Mouse (Mus musculus) adrenal gland, adult 8-10 months (tissue): ENCODE results near the gene Dhfr. TPM values are rescaled to one million over a fixed set of nuclear protein-coding genes. Genes with fewer than 3 reads are reported as not detected.
"Not testable (repeated sequence)": the region's sequence is repeated elsewhere in the genome, so short reads cannot be mapped to it uniquely, and the experiment has no call there.

Experiments
- DNase-seq: peaks from one replicate; pipeline ENCODE4 v3.0.0; 2022
- total RNA-seq, 4 experiments: library from RNA; stranded (reverse); gene quantifications; 2 replicates each; pipeline ENCODE4 v1.2.4; 2022

The Dhfr gene
- 1 to 10 TPM; 3.3 to 3.6 (median 3.4) TPM for total RNA-seq

- peak; percentile 95 for DNase-seq
Measured at GRCm38 (mm10) chr13:92354456-92355271, at the start of gene Dhfr, which contains the start of gene Msh3. Dhfr (plus strand) TSS chr13:92354726. Msh3 (minus strand) TSS chr13:92355003.

GRCm38 (mm10) chr13:92305680-92306079, 48.8 kb upstream of the Dhfr start, which contains the start of gene Gm20379:
Gm20379 (plus strand) TSS chr13:92305980.
- DNase-seq = no peak

DNA sequence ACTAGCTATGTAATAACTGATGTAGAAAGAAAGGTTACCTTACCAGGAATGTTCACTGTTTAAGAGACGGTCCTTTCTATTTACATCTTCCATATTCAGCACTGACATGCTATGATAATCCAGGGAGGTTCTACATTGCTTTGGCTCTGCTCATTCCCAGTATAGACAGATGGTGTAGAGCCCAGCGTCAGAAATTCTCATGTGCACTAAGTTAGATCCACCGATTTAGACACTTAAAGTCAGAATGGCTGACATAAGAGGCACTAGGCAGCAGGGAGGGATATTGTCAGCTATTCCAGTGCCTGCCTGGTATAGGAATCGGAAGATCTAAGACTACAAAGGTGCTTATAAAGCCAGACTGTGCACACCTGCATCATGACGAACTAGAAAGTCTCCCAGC, 39.9 kb upstream of the Dhfr start:
- no peak for DNase-seq

GRCm38 (mm10) chr13:92320770-92321169, 33.8 kb upstream of the Dhfr start:
- no peak for DNase-seq

DNA sequence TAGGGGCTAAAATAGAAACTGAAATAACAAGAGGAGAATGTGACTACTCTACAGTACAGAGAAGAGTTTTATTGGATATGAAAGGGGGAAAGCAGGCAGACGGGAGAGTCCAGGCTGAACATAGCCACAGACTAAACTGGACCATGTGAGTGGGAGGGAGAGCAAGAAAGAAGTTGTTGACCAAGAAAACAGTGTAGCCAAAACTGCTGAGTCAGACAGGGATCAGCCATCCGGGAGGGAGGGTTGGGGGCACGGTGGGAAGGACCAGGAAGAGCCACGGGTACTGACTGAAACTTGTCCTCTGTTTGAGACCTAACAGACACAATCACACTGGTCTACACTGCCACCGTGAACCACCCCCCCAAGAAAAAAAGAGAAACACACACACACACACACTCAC, 28.5 kb upstream of the Dhfr start:
- no peak for DNase-seq

DNA sequence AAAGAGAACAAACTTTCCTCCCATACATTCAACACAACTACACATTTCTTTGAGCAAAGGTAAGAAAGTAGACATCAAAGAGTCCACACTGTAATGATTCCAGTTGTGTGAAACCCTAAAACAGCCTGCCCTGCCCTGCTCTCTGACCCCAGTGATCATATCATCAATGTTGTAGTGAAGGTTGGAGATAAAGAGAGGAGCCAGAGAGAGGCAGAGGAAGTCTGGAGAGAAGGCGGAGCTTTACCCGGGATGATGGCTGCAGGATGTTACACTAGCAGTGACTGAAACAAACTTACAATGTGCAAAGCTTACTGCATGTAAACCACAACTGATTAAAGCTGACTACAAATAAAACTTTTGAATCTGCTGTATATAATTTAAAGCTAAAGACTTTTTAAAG, 26.5 kb upstream of the Dhfr start:
- DNase-seq = no peak

- DNase-seq = no peak
Measured at GRCm38 (mm10) chr13:92330621-92331020, 23.9 kb upstream of the Dhfr start.

DNA sequence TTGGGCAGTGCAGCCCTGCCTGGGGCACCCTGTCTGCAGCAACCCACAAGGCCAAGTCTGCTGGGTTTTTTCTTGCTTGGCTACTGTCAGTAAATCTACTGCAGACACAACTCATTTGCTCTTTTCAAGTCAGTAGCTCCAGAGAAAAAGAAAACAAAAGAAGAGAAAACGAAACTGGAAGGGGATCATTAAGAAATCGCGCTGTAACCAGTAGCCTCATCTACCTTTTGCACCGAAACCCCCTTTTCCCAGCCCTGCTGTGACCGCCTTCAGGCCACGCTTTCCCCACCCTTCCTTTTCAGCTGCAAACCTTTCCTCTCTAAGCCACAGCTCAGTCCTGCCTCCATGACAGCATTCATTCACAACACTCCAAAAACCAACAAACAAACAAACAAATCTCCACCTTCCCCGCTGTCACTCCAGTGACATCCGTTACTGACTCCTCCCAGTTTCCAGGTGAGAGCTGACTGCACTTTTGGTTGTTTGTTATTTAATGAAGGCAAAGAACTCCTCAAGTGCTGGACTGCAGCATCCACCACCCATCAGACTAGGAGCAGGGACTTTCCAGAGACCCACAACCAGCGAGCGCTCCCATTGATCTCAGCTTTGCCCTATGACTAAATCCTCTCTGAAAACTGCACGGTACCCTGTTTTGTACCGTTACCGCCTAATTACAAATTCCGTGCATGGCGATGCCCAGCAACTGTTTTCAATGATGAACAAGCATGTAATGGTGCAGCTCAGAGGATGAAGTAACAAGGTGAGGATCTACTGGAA, 22.2 kb upstream of the Dhfr start:
- no peak for DNase-seq

GRCm38 (mm10) chr13:92336857-92337256, 17.7 kb upstream of the Dhfr start:
- no peak for DNase-seq

DNA sequence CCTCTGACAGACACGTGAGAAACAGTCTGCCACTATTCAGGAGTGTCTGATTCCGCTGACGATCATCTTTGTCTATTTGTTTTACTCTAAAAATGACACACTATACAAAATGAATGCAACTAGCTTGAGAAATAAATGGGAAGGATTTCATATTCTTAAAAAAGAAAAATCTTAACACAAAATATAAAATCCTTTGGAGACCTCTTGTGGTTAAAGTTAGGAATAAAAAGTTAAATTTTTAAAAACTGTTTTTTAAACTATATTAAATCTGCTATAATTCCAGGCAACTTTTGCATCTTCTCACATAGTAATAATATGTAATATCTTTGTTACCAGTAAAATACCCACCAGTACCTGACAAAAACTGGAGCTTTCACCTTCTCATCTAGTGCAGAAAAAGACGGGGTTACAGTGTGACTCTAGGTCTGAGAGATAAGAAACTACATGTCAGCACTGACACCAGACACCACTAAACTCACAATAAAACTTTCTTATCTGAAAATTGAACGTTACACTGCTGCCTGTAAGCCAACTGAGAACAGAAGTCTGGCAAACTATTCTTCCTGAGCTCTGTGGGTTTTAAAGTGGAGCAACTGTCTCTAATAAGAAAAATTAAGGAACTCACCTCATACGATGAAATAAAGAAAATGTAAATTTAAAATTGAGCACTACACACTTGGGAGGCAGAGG, 16.6 kb upstream of the Dhfr start:
- no peak for DNase-seq

DNA sequence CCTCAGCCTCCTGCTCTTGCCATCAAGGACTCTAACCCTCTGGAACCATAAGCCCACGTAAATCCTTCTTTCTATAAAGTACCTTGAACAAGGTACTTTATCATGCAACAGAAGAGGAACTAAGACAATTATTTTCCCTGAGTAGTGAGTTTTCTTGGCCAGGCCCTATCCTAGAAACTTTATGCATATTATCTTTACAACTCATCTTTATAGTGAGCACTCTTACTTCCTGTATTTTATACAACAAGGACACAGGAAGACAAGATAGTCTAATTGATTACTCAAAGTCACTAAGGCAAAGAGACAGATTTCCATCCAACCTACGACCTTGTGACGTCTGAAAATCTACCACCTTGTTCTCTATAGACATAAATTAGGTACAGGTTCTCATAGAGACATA, 14.7 kb upstream of the Dhfr start:
- DNase-seq = no peak

DNA sequence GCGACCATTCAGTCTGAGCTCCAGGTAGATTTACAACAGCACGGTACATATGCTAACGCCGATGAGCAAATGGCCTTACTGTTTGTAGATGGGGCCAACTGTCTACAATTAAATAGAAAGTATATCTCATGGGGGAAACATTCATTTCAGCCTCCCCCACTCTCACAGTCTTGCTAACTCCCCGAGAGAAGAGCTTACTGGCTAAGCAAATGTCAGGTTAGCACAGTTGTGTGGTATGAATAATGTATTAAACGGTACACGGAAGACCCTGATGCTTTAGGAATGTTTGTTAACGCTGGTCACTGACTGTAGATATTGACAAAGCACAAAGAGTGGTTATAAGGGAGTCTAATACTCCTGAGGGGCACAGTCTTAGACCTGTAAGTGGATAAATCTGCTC, 10.5 kb upstream of the Dhfr start:
- no peak for DNase-seq

DNA sequence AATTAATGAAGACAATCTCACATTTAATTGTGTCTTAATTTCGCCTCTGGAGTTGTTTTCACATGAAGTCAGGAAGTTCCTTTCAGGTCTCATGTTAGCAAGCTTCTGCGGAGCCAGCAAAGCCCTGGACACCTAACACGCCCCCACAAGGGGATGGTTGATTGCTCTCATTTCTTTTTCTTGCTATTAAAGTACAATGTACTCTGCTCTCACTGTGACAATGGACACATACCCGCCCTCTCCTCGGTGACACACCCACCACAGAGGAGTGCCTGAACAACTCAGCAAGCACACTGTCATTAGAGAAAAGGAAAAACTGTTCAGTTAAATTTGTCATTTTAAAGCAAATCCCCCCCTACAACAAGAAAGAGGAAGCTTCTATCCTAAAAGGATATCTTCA, 8.2 kb upstream of the Dhfr start:
- DNase-seq = no peak

GRCm38 (mm10) chr13:92351100-92351499, 3.4 kb upstream of the Dhfr start:
- DNase-seq = no peak

GRCm38 (mm10) chr13:92353956-92354355, 570 bp upstream of the Dhfr start:
- no peak for DNase-seq

GRCm38 (mm10) chr13:92355272-92355643, 732 bp downstream of the Dhfr start:
- no peak for DNase-seq

- no peak for DNase-seq
Measured at GRCm38 (mm10) chr13:92356376-92356775, 1.9 kb downstream of the Dhfr start.

- no peak for DNase-seq
Measured at GRCm38 (mm10) chr13:92357644-92358043, 3.1 kb downstream of the Dhfr start.

- DNase-seq = no peak
Measured at GRCm38 (mm10) chr13:92361609-92362008, 7.1 kb downstream of the Dhfr start.

DNA sequence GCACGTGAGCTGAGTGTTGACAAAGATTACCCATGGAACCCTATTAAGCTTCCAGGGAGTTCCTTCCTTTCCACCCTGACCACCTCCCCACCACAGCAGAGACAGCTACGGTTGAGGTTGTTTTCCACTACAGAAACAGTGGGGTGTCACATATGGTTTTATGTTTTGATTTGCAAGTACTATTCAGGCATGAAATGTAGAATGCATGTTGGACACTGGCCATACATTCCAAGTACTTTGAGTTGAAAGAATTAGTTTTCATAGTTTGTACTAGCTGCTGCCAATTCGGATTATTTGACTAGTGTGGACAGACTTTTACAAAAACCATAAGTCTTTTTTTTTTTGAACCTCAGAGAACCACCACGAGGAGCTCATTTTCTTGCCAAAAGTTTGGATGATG, 10.8 kb downstream of the Dhfr start:
- no peak for DNase-seq

DNA sequence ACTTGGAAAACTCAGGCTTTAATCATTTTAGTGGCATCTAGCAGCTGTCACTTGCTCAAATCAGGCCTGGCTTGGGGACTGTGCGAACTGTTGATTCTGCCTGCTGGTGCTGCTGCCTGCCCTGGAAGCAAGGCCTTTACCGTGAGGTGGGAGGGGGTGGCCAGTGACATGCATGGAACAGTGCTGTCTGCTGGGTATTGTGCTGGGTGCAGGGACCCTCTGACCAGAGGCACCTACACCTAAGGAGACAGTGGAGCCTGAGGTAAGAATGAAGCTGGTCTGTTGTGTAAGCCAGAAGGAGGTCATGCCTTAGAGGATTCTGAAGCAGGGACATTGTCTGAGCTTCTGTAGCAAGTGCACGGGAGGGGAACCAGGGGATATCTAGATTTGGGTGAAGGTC, 16.3 kb downstream of the Dhfr start:
- no peak for DNase-seq

DNA sequence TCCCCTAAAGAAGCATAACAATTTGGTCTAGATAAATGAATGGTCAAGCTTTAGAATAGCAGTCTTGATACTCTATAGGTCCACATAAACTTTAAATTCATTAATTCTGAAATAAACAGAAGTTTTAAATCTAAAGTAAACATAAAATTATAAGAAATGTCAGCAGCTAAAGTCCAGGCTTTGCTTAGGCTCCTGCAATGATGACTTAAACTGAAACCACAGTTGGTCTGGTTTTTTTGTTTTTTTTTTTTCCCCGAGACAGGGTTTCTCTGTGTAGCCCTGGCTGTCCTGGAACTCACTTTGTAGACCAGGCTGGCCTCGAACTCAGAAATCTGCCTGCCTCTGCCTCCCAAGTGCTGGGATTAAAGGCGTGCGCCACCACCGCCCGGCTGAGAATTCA, 16.9 kb downstream of the Dhfr start:
- DNase-seq = not testable (repeated sequence)

GRCm38 (mm10) chr13:92387367-92387766, 32.8 kb downstream of the Dhfr start:
- DNase-seq = no peak
